8 mouse cellular contexts compared by ENCODE assay signal in genomic region chr1:185203196-185203908, GRCm38 (mm10). TPM values are rescaled to one million over a fixed set of nuclear protein-coding genes. Genes with fewer than 3 reads are reported as not detected.
DNase-seq lines count a peak whose midpoint lies in the region; ATAC-seq and TF ChIP-seq lines count a peak whose summit lies in the region.

No protein-coding gene starts in this region.

- peak overlapping the region; percentile 79 for H3K4me3 ChIP-seq in erythroblast, embryonic 14.5 days (replicated peaks)
- peak overlapping the region; percentile 73 for H3K4me3 ChIP-seq in hindbrain, embryonic 13.5 days
- H3K4me3 ChIP-seq in liver, embryonic 11.5 days (ENCODE audit: low read depth, low read length) = peak overlapping the region; percentile 74
- H3K4me3 ChIP-seq in midbrain, postnatal 0 days (ENCODE audit: low read depth, low read length) = peak overlapping the region; percentile 94

- no peaks in the 10 kb centered on the region; the same call in 1 of the 2 replicates for H3K9me3 ChIP-seq in erythroblast, embryonic 14.5 days (ENCODE audit: control insufficient read depth, low read length)
- no peaks in the 10 kb centered on the region for H3K9me3 ChIP-seq in hindbrain, embryonic 13.5 days
- H3K9me3 ChIP-seq in liver, embryonic 11.5 days (ENCODE audit: control insufficient read depth, low read length) = no peaks in the 10 kb centered on the region
- no peaks in the 10 kb centered on the region for H3K9me3 ChIP-seq in midbrain, postnatal 0 days (ENCODE audit: low read length)

- peak; percentile 50 to 85 for DNase-seq in adrenal gland, adult (ENCODE audit: inconsistent age in 2 of 2, low spot score in 1 of 2)
- DNase-seq in adrenal gland, postnatal 25 days = no peak
- peak; percentile 58 for DNase-seq in brain, adult 2 months (ENCODE audit: low read depth, low spot score)
- no peak for DNase-seq in liver, embryonic 11.5 days (ENCODE audit: low spot score)
- DNase-seq in midbrain, postnatal 0 days (ENCODE audit: low spot score) = no peak
- DNase-seq in ovary, adult 18-20 months (ENCODE audit: low spot score) = no peak

- H3K36me3 ChIP-seq in erythroblast, embryonic 14.5 days (ENCODE audit: control insufficient read depth) = peaks cover 18% of the 10 kb centered on the region
- peaks cover 3% of the 10 kb centered on the region; the same call in 1 of the 2 replicates for H3K36me3 ChIP-seq in hindbrain, embryonic 13.5 days
- H3K36me3 ChIP-seq in liver, embryonic 11.5 days (ENCODE audit: control insufficient read depth, insufficient read depth, low read length) = no peaks in the 10 kb centered on the region
- H3K36me3 ChIP-seq in midbrain, postnatal 0 days (ENCODE audit: insufficient read depth, low read length) = no peaks in the 10 kb centered on the region

- H3K9ac ChIP-seq in hindbrain, embryonic 13.5 days = peak overlapping the region; percentile 89
- H3K9ac ChIP-seq in liver, embryonic 11.5 days (ENCODE audit: low read depth, low read length) = peak overlapping the region; percentile 67
- peak overlapping the region; percentile 92 for H3K9ac ChIP-seq in midbrain, postnatal 0 days (replicated peaks; ENCODE audit: low read length, poor library complexity, severe bottlenecking)

- H3K27me3 ChIP-seq in erythroblast, embryonic 14.5 days (ENCODE audit: control insufficient read depth) = peaks cover 4% of the 10 kb centered on the region; the same call in 1 of the 2 replicates
- H3K27me3 ChIP-seq in hindbrain, embryonic 13.5 days = no peaks in the 10 kb centered on the region
- H3K27me3 ChIP-seq in liver, embryonic 11.5 days (replicated peaks; ENCODE audit: control insufficient read depth, insufficient read depth, low read length) = no peaks in the 10 kb centered on the region
- H3K27me3 ChIP-seq in midbrain, postnatal 0 days (ENCODE audit: insufficient read depth, low read length) = no peaks in the 10 kb centered on the region

- peaks cover 47% of the 10 kb centered on the region for H3K4me1 ChIP-seq in erythroblast, embryonic 14.5 days (ENCODE audit: control insufficient read depth)
- peaks cover 42% of the 10 kb centered on the region for H3K4me1 ChIP-seq in hindbrain, embryonic 13.5 days (replicated peaks)
- H3K4me1 ChIP-seq in liver, embryonic 11.5 days (replicated peaks; ENCODE audit: control insufficient read depth, insufficient read depth, low read length) = peaks cover 12% of the 10 kb centered on the region
- H3K4me1 ChIP-seq in midbrain, postnatal 0 days (ENCODE audit: insufficient read depth, low read length) = peaks cover 8% of the 10 kb centered on the region

- WGBS in hindbrain, embryonic 13.5 days = 3% methylated on average over 23 of the region's 23 CpGs
- WGBS in liver, embryonic 11.5 days = 5% methylated on average over 23 of the region's 23 CpGs
- 5% methylated on average over 23 of the region's 23 CpGs for WGBS in midbrain, postnatal 0 days

- TF ChIP-seq CTCF in midbrain, postnatal 0 days (IDR thresholded peaks at IDR 0.05) = no peak

- H3K4me2 ChIP-seq in hindbrain, embryonic 13.5 days = peak overlapping the region; percentile 76
- peak overlapping the region; percentile 93 for H3K4me2 ChIP-seq in liver, embryonic 11.5 days
- H3K4me2 ChIP-seq in midbrain, postnatal 0 days (ENCODE audit: low read depth, low read length, poor library complexity, severe bottlenecking) = peak overlapping the region; percentile 88

- peak overlapping the region; percentile 76 for H3K27ac ChIP-seq in hindbrain, embryonic 13.5 days
- H3K27ac ChIP-seq in liver, embryonic 11.5 days (ENCODE audit: low read depth, low read length) = peak overlapping the region; percentile 76
- peak overlapping the region; percentile 48 for H3K27ac ChIP-seq in midbrain, postnatal 0 days (ENCODE audit: low read depth, low read length)

- ATAC-seq in hindbrain, embryonic 13.5 days (ENCODE audit: low FRiP score) = peak; percentile 22
- peak; percentile 11; the same call in 1 of the 2 replicates for ATAC-seq in liver, embryonic 11.5 days (replicated peaks; ENCODE audit: low FRiP score)
- no peak; the same call in 1 of the 2 replicates for ATAC-seq in midbrain, postnatal 0 days (ENCODE audit: low FRiP score)

RNA-seq across cellular contexts. Expression of gene Rab3gap2, which starts 0.6 kb away (rescaled TPM):
- total RNA-seq in adrenal gland, postnatal 25 days (2021) = 60.8 and 62.2 TPM in 2 replicates
- 0.51 and 0.87 TPM in 2 replicates for polyA plus RNA-seq in erythroblast, embryonic 14.5 days (2012)
- 25.4 and 25.6 TPM in 2 replicates for polyA plus RNA-seq in hindbrain, embryonic 13.5 days (2015; fragmentation: Nextera tagmentation; extraction: Ambion mirVana)
- 26.4 and 29.6 TPM in 2 replicates for polyA plus RNA-seq in liver, embryonic 11.5 days (2014; fragmentation: Nextera tagmentation; extraction: Ambion mirVana)
- total RNA-seq in midbrain, postnatal 0 days (2014; rRNA removed) = 29.8 and 32.0 TPM in 2 replicates
- polyA plus RNA-seq in midbrain, postnatal 0 days (2015; fragmentation: Nextera tagmentation; extraction: Ambion mirVana) = 19.3 and 20.2 TPM in 2 replicates

Comparison
In these comparisons a context has a peak if more than half of its experiments do, and no peak if none do; other contexts are left out.
1. DNase-seq: peak in adrenal gland, adult (2 of 2) and brain, adult 2 months (single experiment); none in adrenal gland, postnatal 25 days (single experiment), liver, embryonic 11.5 days (single experiment), midbrain, postnatal 0 days (single experiment) and ovary, adult 18-20 months (single experiment).
2. RNA of gene Rab3gap2, which starts 0.6 kb away (polyA plus RNA-seq): 26.4 to 29.6 TPM in liver, embryonic 11.5 days, 25.4 to 25.6 TPM in hindbrain, embryonic 13.5 days and 19.3 to 20.2 TPM in midbrain, postnatal 0 days; 0.51 to 0.87 TPM in erythroblast, embryonic 14.5 days; every median in the first group is over 10 times any median in the second.
3. Peak in every context shown above with its lines, with median percentiles within 50 percentile points of each other: H3K4me3 ChIP-seq, H3K27ac ChIP-seq, H3K4me2 ChIP-seq and H3K9ac ChIP-seq.